Mouse (Mus musculus) limb, embryonic 14.5 days (tissue): ENCODE measurements around the gene Cend1. TPM values are rescaled to one million over a fixed set of nuclear protein-coding genes. Genes with fewer than 3 reads are reported as not detected.

ENCODE experiments used
- ATAC-seq: fragments of 200-750 bp; cut with Nextera tagmentation; 2 replicates; pipeline ENCODE4 v1.8.0; 2017; ENCODE audit warnings: low read depth, moderate number of reproducible peaks, moderate TSS enrichment; ENCODE audit not compliant: low FRiP score
- DNase-seq: peaks from one replicate; pipeline ENCODE4 v3.0.0-alpha.2; 2015; ENCODE audit warnings: low spot score
- H3K27ac ChIP-seq: fragments of 300-500 bp; sonication (generic); replicated peaks from 2 replicates; pipeline ENCODE4 v1.5.1; 2014; ENCODE audit warnings: low read depth, mild to moderate bottlenecking, low read length, moderate library complexity, mixed read lengths
- H3K27me3 ChIP-seq: fragments of 300-500 bp; sonication (generic); 2 replicates; pipeline ENCODE4 v1.6.1; 2014; ENCODE audit warnings: low read length, mixed read lengths; ENCODE audit not compliant: control insufficient read depth, insufficient read depth
- H3K36me3 ChIP-seq: fragments of 300-500 bp; sonication (generic); 2 replicates; pipeline ENCODE4 v1.6.1; 2014; ENCODE audit warnings: mild to moderate bottlenecking, low read length, moderate library complexity, mixed read lengths; ENCODE audit not compliant: control insufficient read depth, insufficient read depth
- H3K4me1 ChIP-seq: fragments of 300-500 bp; sonication (generic); 2 replicates; pipeline ENCODE4 v1.6.1; 2014; ENCODE audit warnings: antibody characterized with exemption, low read length, mixed read lengths; ENCODE audit not compliant: control insufficient read depth, insufficient read depth
- H3K4me2 ChIP-seq: fragments of 300-500 bp; sonication (generic); replicated peaks from 2 replicates; pipeline ENCODE4 v1.6.1; 2014; ENCODE audit warnings: low read depth, mild to moderate bottlenecking, low read length, moderate library complexity; ENCODE audit not compliant: severe bottlenecking
- H3K4me3 ChIP-seq: fragments of 300-500 bp; sonication (generic); replicated peaks from 2 replicates; pipeline ENCODE4 v1.5.1; 2014; ENCODE audit warnings: low read length
- H3K9ac ChIP-seq: fragments of 300-500 bp; sonication (generic); 2 replicates; pipeline ENCODE4 v1.6.1; 2014; ENCODE audit warnings: mild to moderate bottlenecking, low read depth, low read length, moderate library complexity; ENCODE audit not compliant: severe bottlenecking
- H3K9me3 ChIP-seq: fragments of 300-500 bp; sonication (generic); 2 replicates; pipeline ENCODE4 v1.6.1; 2016; ENCODE audit warnings: low read length; ENCODE audit not compliant: control insufficient read depth
- POLR2A ChIP-seq: fragments of 200-500 bp; IDR thresholded peaks from 2 replicates; pipeline ENCODE4 v1.8.0; 2012; ENCODE audit warnings: inconsistent platforms, mild to moderate bottlenecking, moderate library complexity, borderline replicate concordance; ENCODE audit not compliant: insufficient read depth, insufficient read length; ENCODE audit errors: extremely low read depth
- WGBS: fragments of 180-500 bp; shearing (Covaris S2); extraction: QIAGEN DNeasy Blood & Tissue Kit; methylation state at CpG from one replicate; pipeline ENCODE4 v1.1.7; 2014; 5-methylcytosine and 5-hydroxymethylcytosine counted together
- polyA plus RNA-seq, 2 experiments: library from polyadenylated mRNA; depleted of rRNA in 1 of 2; stranded (reverse) in 1 of 2; unstranded in 1 of 2; fragments of >200 nt; fragmentation: Nextera tagmentation in 1 of 2; extraction: Ambion mirVana in 1 of 2; gene quantifications; 2 replicates each; pipeline versions ENCODE4 v1.2.1 to v1.2.3; 2012 to 2014

The Cend1 gene
- polyA plus RNA-seq, 2 experiments: 0.66 to 1.8 TPM

DNA sequence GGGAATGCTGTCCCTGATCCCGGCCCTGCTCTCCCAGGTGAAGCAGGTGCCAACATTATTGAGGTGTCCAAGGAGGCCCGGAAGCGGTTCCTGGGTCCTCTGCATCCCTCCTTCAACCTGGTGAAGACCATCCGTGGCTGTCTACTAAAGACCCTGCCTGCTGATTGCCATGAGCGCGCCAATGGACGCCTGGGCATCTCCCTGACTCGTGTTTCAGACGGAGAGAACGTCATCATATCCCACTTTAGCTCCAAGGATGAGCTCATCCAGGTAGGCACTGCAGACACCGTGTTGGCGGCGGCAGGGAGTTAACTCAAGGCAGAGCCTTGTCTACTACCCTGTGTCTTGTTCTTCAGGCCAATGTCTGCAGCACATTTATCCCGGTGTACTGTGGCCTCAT lies 27.9 kb upstream of the Cend1 start:
- 93% methylated on average over 14 of the region's 14 CpGs for WGBS
- H3K27me3 ChIP-seq: peaks cover 17% of the 10 kb centered on the region

DNA sequence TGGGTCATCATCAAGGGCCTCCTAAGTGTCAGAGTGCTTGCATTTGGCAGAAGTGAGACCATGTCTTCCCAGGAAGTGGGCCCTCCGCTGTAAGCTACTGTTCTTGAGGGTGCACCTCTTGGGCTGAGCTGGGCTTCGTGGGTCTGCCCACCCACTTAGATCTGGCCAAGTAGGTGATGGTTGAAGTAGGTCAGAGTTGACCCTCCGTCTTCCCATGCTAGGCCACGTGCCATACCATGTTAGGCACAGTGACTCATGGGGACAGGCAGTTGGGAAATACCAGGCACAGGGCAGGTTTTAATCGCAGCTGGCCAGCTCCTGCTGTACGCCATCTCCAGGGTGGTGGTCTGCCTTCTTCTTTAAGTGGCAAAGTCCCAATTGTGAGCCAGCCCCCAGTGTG lies 27.4 kb upstream of the Cend1 start:
- no peak for DNase-seq
- Histone ChIP-seq H3K27ac (no peak overlapping the region), H3K36me3 (peaks cover 14% of the 10 kb centered on the region), H3K9me3 (no peaks in the 10 kb centered on the region), H3K4me1 (peaks cover 8% of the 10 kb centered on the region; the same call in 1 of the 2 replicates), H3K27me3 (peaks cover 12% of the 10 kb centered on the region), H3K4me2 (no peak overlapping the region), H3K4me3 (no peak overlapping the region), H3K9ac (no peak overlapping the region)
- 87% methylated on average over 6 of the region's 6 CpGs for WGBS
- ATAC-seq: no peak
- no peak for TF ChIP-seq POLR2A

More for the DNA sequence above, 27.9 kb upstream of the Cend1 start:
- no peak overlapping the region for H3K27ac ChIP-seq
- no peak overlapping the region for H3K9ac ChIP-seq
- TF ChIP-seq POLR2A: no peak
- H3K4me2 ChIP-seq: no peak overlapping the region
- H3K4me3 ChIP-seq: no peak overlapping the region
- DNase-seq (no peak), ATAC-seq (no peak)
- H3K4me1 ChIP-seq: peaks cover 13% of the 10 kb centered on the region; the same call in 1 of the 2 replicates
- H3K36me3 ChIP-seq: peaks cover 9% of the 10 kb centered on the region
- no peaks in the 10 kb centered on the region for H3K9me3 ChIP-seq

- Histone ChIP-seq H3K4me1 (0 out of 2 replicates have a peak, but pooled peaks cover 6% of the 10 kb centered on the region), H3K9me3 (no peaks in the 10 kb centered on the region), H3K27ac (no peak overlapping the region), H3K4me2 (peak overlapping the region; percentile 92), H3K27me3 (peaks cover 2% of the 10 kb centered on the region), H3K36me3 (peaks cover 24% of the 10 kb centered on the region), H3K4me3 (peak overlapping the region; percentile 57), H3K9ac (peak overlapping the region; percentile 56)
- no peak for ATAC-seq
- no peak for DNase-seq
- WGBS: 1% methylated on average over 23 of the region's 23 CpGs
- no peak for TF ChIP-seq POLR2A
These were observed 26.5 kb upstream of the Cend1 start for GRCm38 (mm10) chr7:141455610-141456314.

GRCm38 (mm10) chr7:141454967-141455551 lies 25.8 kb upstream of the Cend1 start, which contains the start of gene Pnpla2:
Gene Pnpla2, plus strand, starts transcription at chr7:141455198.
- Histone ChIP-seq H3K27ac (no peak within 1 kb of the TSS), H3K36me3 (peaks cover 31% of the 10 kb centered on the region), H3K27me3 (no peaks in the 10 kb centered on the region), H3K4me1 (0 out of 2 replicates have a peak, but pooled peaks cover 6% of the 10 kb centered on the region), H3K4me2 (peak within 1 kb of the TSS; percentile 92), H3K9ac (peak within 1 kb of the TSS; percentile 56), H3K9me3 (no peaks in the 10 kb centered on the region), H3K4me3 (peak within 1 kb of the TSS; percentile 57)
- peak; percentile 87 for ATAC-seq
- peak; percentile 69; the same call in 1 of the 2 replicates for TF ChIP-seq POLR2A
- DNase-seq: peak; percentile 90
- 3% methylated on average over 45 of the region's 45 CpGs for WGBS

DNA sequence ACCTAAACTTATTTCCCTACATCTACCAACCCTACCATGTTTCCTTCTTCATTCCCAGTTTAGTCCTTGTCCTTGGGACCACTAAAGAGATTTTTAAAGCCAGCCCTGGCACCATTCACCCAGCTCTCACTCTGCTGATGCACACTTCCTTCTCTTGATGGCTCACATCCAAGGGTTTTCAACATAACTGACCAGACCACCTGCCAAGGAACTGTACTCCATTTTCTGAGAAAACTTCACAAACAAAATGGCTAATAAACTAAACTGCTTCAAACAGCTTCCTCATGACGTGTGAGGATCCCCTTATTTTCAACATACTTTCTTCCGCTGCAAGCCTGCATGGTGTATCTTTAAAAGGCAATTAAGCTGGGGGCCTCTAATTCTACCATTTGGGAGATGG lies 24.3 kb upstream of the Cend1 start:
- Histone ChIP-seq H3K4me2 (no peak overlapping the region), H3K9ac (no peak overlapping the region), H3K27me3 (no peaks in the 10 kb centered on the region), H3K4me3 (no peak overlapping the region), H3K9me3 (no peaks in the 10 kb centered on the region), H3K36me3 (peaks cover 38% of the 10 kb centered on the region), H3K4me1 (peaks cover 10% of the 10 kb centered on the region), H3K27ac (no peak overlapping the region)
- ATAC-seq (no peak), DNase-seq (no peak)
- 73% methylated on average over 2 of the region's 2 CpGs for WGBS
- TF ChIP-seq POLR2A: no peak
